Comparison of ENCODE assay signal across 21 mouse cellular contexts in the genomic region with DNA sequence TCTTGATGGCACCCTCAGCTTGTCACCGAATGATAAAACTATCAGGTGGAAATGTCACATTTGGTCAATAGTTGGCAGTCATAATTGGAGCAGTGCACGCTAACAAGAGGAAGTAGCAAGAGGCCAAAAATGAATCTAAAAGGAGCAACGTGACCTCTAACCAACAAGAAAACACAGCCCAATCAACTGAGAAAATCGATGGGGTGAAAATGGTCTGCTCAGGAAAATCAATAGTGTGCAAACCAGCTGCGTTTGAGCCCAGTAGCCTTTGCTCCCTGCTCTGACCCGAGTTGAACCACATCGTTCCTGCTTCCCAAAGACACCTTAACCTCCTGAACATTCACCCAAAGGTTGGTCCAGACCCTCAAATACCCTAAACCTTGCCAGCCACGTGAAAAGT.
DNase-seq lines count a peak whose midpoint lies in the region; ATAC-seq and TF ChIP-seq lines count a peak whose summit lies in the region.
"Had no signal": no experiment of that assay in that cellular context is flagged by ENCODE, and none has a peak within 500 bp of the region (broad histone marks: within the 10 kb centered on the region; RNA-seq: fewer than 3 reads in every experiment).

No protein-coding gene starts in this region.

- no peak overlapping the region for H3K9ac ChIP-seq in liver, adult 2 months (ENCODE audit: low read depth, low read length)
- H3K9ac ChIP-seq in liver, embryonic 16.5 days (ENCODE audit: low read depth, low read length): no peak overlapping the region
- H3K9ac ChIP-seq in liver, embryonic 12.5 days: no peak overlapping the region
- no peak overlapping the region for H3K9ac ChIP-seq in liver, postnatal 0 days (replicated peaks)
- H3K9ac ChIP-seq: embryonic facial prominence, embryonic 12.5 days; forebrain, embryonic 13.5 days; forebrain, embryonic 15.5 days had no signal

- H3K79me2 ChIP-seq in liver, adult 2 months (ENCODE audit: control insufficient read depth, insufficient read depth, low read length): no peaks in the 10 kb centered on the region

- 0 out of 2 replicates have a peak, but pooled peaks have one; percentile 51 for TF ChIP-seq EP300 in liver, postnatal 0 days (IDR thresholded peaks at IDR 0.05; ENCODE audit: low read depth)

- peak; percentile 99 for DNase-seq in liver, adult 2 months (ENCODE audit: extremely low read depth, low read depth, low spot score)
- DNase-seq in liver: no peak
- DNase-seq in liver, postnatal 0 days: peak; percentile 18
- DNase-seq in heart, postnatal 25 days (ENCODE audit: low spot score): no peak
- DNase-seq: adrenal gland, adult 8-10 months; adrenal gland, postnatal 14 days; adrenal gland, postnatal 36 days; cerebellum, adult 11-12 months; cerebellum, adult 2 months; cerebellum, adult 9-10 months; cerebellum, postnatal 10 days; cerebellum, postnatal 25 days had no signal

- H3K4me3 ChIP-seq in liver, adult 2 months (ENCODE audit: insufficient read depth, low read depth, low read length): no peak overlapping the region
- no peak overlapping the region for H3K4me3 ChIP-seq in liver, embryonic 16.5 days (ENCODE audit: low read depth, low read length)
- no peak overlapping the region for H3K4me3 ChIP-seq in liver, embryonic 12.5 days
- no peak overlapping the region for H3K4me3 ChIP-seq in liver, postnatal 0 days (ENCODE audit: low read depth, low read length)
- H3K4me3 ChIP-seq: embryonic facial prominence, embryonic 10.5 days; embryonic facial prominence, embryonic 12.5 days; forebrain, embryonic 13.5 days; forebrain, embryonic 15.5 days had no signal

- TF ChIP-seq POLR2A in liver, adult 2 months (IDR thresholded peaks at IDR 0.05; ENCODE audit: extremely low read depth, insufficient read depth, low read length): no peak

- H3K4me2 ChIP-seq in liver, embryonic 16.5 days (ENCODE audit: low read depth, low read length): no peak overlapping the region
- H3K4me2 ChIP-seq in liver, embryonic 12.5 days: no peak overlapping the region
- no peak overlapping the region for H3K4me2 ChIP-seq in liver, postnatal 0 days (ENCODE audit: low read depth, low read length)
- H3K4me2 ChIP-seq: embryonic facial prominence, embryonic 12.5 days; forebrain, embryonic 13.5 days; forebrain, embryonic 15.5 days had no signal

- peak; percentile 37; the same call in 1 of the 2 replicates for ATAC-seq in liver, embryonic 16.5 days (ENCODE audit: low read depth)
- ATAC-seq in liver, embryonic 12.5 days: no peak
- peak; percentile 67 for ATAC-seq in liver, postnatal 0 days
- ATAC-seq: activated CD4-positive, CD25-positive, alpha-beta regulatory T cell, adult 4 months; forebrain, embryonic 13.5 days; forebrain, embryonic 15.5 days; Patski had no signal

- no peaks in the 10 kb centered on the region for H3K27me3 ChIP-seq in liver, adult 2 months (ENCODE audit: control insufficient read depth, insufficient read depth, low read length)
- H3K27me3 ChIP-seq in liver, embryonic 16.5 days (ENCODE audit: control insufficient read depth, insufficient read depth, low read depth, low read length): no peaks in the 10 kb centered on the region
- no peaks in the 10 kb centered on the region for H3K27me3 ChIP-seq in liver, embryonic 12.5 days (replicated peaks)
- H3K27me3 ChIP-seq in liver, postnatal 0 days (ENCODE audit: insufficient read depth, low read length): no peaks in the 10 kb centered on the region
- H3K27me3 ChIP-seq: embryonic facial prominence, embryonic 12.5 days; forebrain, embryonic 13.5 days; forebrain, embryonic 15.5 days; Patski had no signal

- intact Hi-C loops in heart, postnatal 25 days (cut with DNase I): no loop called here

- no peak for TF ChIP-seq CTCF in liver, adult 2 months (IDR thresholded peaks at IDR 0.05; ENCODE audit: low read depth, low read length)
- no peak for TF ChIP-seq CTCF in liver, postnatal 0 days (IDR thresholded peaks at IDR 0.05; ENCODE audit: low read depth)

- peaks cover 4% of the 10 kb centered on the region; the same call in 1 of the 2 replicates for H3K4me1 ChIP-seq in liver, adult 2 months (ENCODE audit: control insufficient read depth, insufficient read depth, low read length)
- no peaks in the 10 kb centered on the region for H3K4me1 ChIP-seq in liver, embryonic 16.5 days (ENCODE audit: control insufficient read depth, low read depth, low read length)
- H3K4me1 ChIP-seq in liver, embryonic 12.5 days: no peaks in the 10 kb centered on the region
- H3K4me1 ChIP-seq in liver, postnatal 0 days (ENCODE audit: insufficient read depth): 0 out of 2 replicates have a peak, but pooled peaks cover 3% of the 10 kb centered on the region
- H3K4me1 ChIP-seq: embryonic facial prominence, embryonic 10.5 days; embryonic facial prominence, embryonic 12.5 days had no signal

- 17% methylated on average over 8 of the region's 8 CpGs for WGBS in liver, adult 2 months
- 44% methylated on average over 8 of the region's 8 CpGs for WGBS in liver, embryonic 16.5 days (ENCODE audit: insufficient replicate concordance)
- WGBS in liver, embryonic 12.5 days (ENCODE audit: insufficient replicate concordance): 53% methylated on average over 8 of the region's 8 CpGs
- 54% methylated on average over 8 of the region's 8 CpGs for WGBS in liver, postnatal 0 days (ENCODE audit: insufficient replicate concordance)

- no peaks in the 10 kb centered on the region for H3K9me3 ChIP-seq in liver, embryonic 16.5 days (replicated peaks; ENCODE audit: control insufficient read depth, low read length)
- no peaks in the 10 kb centered on the region for H3K9me3 ChIP-seq in liver, embryonic 12.5 days (replicated peaks)
- no peaks in the 10 kb centered on the region for H3K9me3 ChIP-seq in liver, postnatal 0 days (ENCODE audit: low read length)
- H3K9me3 ChIP-seq: embryonic facial prominence, embryonic 10.5 days; embryonic facial prominence, embryonic 12.5 days; forebrain, embryonic 13.5 days; forebrain, embryonic 15.5 days; G1E had no signal

- H3K27ac ChIP-seq in liver, adult 2 months (replicated peaks; ENCODE audit: insufficient read depth, low read depth, low read length): no peak overlapping the region
- no peak overlapping the region for H3K27ac ChIP-seq in liver, embryonic 16.5 days (ENCODE audit: low read length)
- H3K27ac ChIP-seq in liver, embryonic 12.5 days: no peak overlapping the region
- H3K27ac ChIP-seq in liver, postnatal 0 days (ENCODE audit: low read depth): peak overlapping the region; percentile 60
- H3K27ac ChIP-seq: embryonic facial prominence, embryonic 10.5 days; embryonic facial prominence, embryonic 12.5 days; forebrain, embryonic 13.5 days; forebrain, embryonic 15.5 days had no signal

- H3K36me3 ChIP-seq in liver, adult 2 months (ENCODE audit: control insufficient read depth, insufficient read depth, low read length): no peaks in the 10 kb centered on the region
- no peaks in the 10 kb centered on the region for H3K36me3 ChIP-seq in liver, embryonic 16.5 days (ENCODE audit: control insufficient read depth, insufficient read depth)
- no peaks in the 10 kb centered on the region for H3K36me3 ChIP-seq in liver, embryonic 12.5 days
- no peaks in the 10 kb centered on the region for H3K36me3 ChIP-seq in liver, postnatal 0 days (replicated peaks; ENCODE audit: insufficient read depth, low read length)
- H3K36me3 ChIP-seq: embryonic facial prominence, embryonic 10.5 days; embryonic facial prominence, embryonic 12.5 days; forebrain, embryonic 15.5 days; G1E had no signal

Comparison
In these comparisons a context has a peak if more than half of its experiments do, and no peak if none do; other contexts are left out.
1. DNase-seq: peak in liver, adult 2 months (single experiment) and liver, postnatal 0 days (single experiment); none in liver (single experiment) and heart, postnatal 25 days (single experiment).